Comparison of ENCODE assay signal across 9 mouse cellular contexts in genomic region chr15:9073067-9073608, GRCm38 (mm10). TPM values are rescaled to one million over a fixed set of nuclear protein-coding genes. Genes with fewer than 3 reads are reported as not detected.
A peak's percentile ranks its signal among the peaks of the same experiment; 100 is the strongest.
DNase-seq lines count a peak whose midpoint lies in the region; ATAC-seq lines count a peak whose summit lies in the region.
"Had no signal": no experiment of that assay in that cellular context is flagged by ENCODE, and none has a peak within 500 bp of the region (broad histone marks: within the 10 kb centered on the region; RNA-seq: fewer than 3 reads in every experiment).

No protein-coding gene starts in this region.

- 19% methylated on average over 12 of the region's 12 CpGs for WGBS in heart, embryonic 16.5 days
- WGBS in hindbrain, embryonic 11.5 days: 56% methylated on average over 12 of the region's 12 CpGs
- WGBS in midbrain, embryonic 10.5 days: 61% methylated on average over 12 of the region's 12 CpGs

- no peaks in the 10 kb centered on the region for H3K36me3 ChIP-seq in heart, embryonic 16.5 days (ENCODE audit: control insufficient read depth, insufficient read depth)
- no peaks in the 10 kb centered on the region for H3K36me3 ChIP-seq in hindbrain, embryonic 11.5 days (ENCODE audit: control insufficient read depth, insufficient read depth, low read length)
- no peaks in the 10 kb centered on the region for H3K36me3 ChIP-seq in midbrain, embryonic 10.5 days

- H3K4me1 ChIP-seq in heart, embryonic 16.5 days (ENCODE audit: control insufficient read depth, insufficient read depth, low read length): peaks cover 51% of the 10 kb centered on the region
- peaks cover 2% of the 10 kb centered on the region for H3K4me1 ChIP-seq in hindbrain, embryonic 11.5 days (replicated peaks; ENCODE audit: control insufficient read depth, insufficient read depth, low read length)
- peaks cover 56% of the 10 kb centered on the region for H3K4me1 ChIP-seq in midbrain, embryonic 10.5 days

- no peaks in the 10 kb centered on the region for H3K27me3 ChIP-seq in heart, embryonic 16.5 days (ENCODE audit: control insufficient read depth, insufficient read depth, low read length)
- H3K27me3 ChIP-seq in hindbrain, embryonic 11.5 days (ENCODE audit: control insufficient read depth, insufficient read depth, low read length): no peaks in the 10 kb centered on the region
- no peaks in the 10 kb centered on the region for H3K27me3 ChIP-seq in midbrain, embryonic 10.5 days (ENCODE audit: low read depth, poor library complexity, severe bottlenecking)
- H3K27me3 ChIP-seq: Patski had no signal

- no peak for ATAC-seq in heart, embryonic 16.5 days (replicated peaks; ENCODE audit: extremely low read depth, insufficient read depth, low FRiP score)
- ATAC-seq in hindbrain, embryonic 11.5 days (ENCODE audit: low FRiP score): no peak
- ATAC-seq: Patski had no signal

- no peaks in the 10 kb centered on the region for H3K9me3 ChIP-seq in heart, embryonic 16.5 days (replicated peaks; ENCODE audit: control insufficient read depth, low read length)
- no peaks in the 10 kb centered on the region for H3K9me3 ChIP-seq in hindbrain, embryonic 11.5 days (ENCODE audit: control insufficient read depth, low read length)
- H3K9me3 ChIP-seq in midbrain, embryonic 10.5 days (replicated peaks): no peaks in the 10 kb centered on the region

- peak overlapping the region; percentile 71 for H3K4me2 ChIP-seq in heart, embryonic 16.5 days (ENCODE audit: low read depth, low read length)
- peak overlapping the region; percentile 65; the same call in 1 of the 2 replicates for H3K4me2 ChIP-seq in hindbrain, embryonic 11.5 days (replicated peaks; ENCODE audit: low read depth, low read length)

- H3K27ac ChIP-seq in heart, embryonic 16.5 days (ENCODE audit: low read length): peak overlapping the region; percentile 98
- H3K27ac ChIP-seq in hindbrain, embryonic 11.5 days (ENCODE audit: low read depth, low read length): no peak overlapping the region
- H3K27ac ChIP-seq in midbrain, embryonic 10.5 days (replicated peaks): no peak overlapping the region

- H3K9ac ChIP-seq in heart, embryonic 16.5 days (ENCODE audit: low read length): peak overlapping the region; percentile 97
- no peak overlapping the region for H3K9ac ChIP-seq in hindbrain, embryonic 11.5 days (ENCODE audit: low read depth, low read length)

- H3K4me3 ChIP-seq in heart, embryonic 16.5 days (ENCODE audit: low read length): peak overlapping the region; percentile 97
- peak overlapping the region; percentile 89; the same call in 1 of the 2 replicates for H3K4me3 ChIP-seq in hindbrain, embryonic 11.5 days (ENCODE audit: low read depth, low read length)
- H3K4me3 ChIP-seq in midbrain, embryonic 10.5 days: peak overlapping the region; percentile 97

- no peak for DNase-seq in heart, postnatal 14 days
- peak; percentile 37 for DNase-seq in adrenal gland, postnatal 10 days
- no peak for DNase-seq in hindbrain, embryonic 11.5 days (ENCODE audit: low spot score)
- no peak for DNase-seq in midbrain, embryonic 10.5 days (ENCODE audit: low spot score)
- no peak for DNase-seq in thymus, postnatal 0 days (ENCODE audit: low spot score)
- DNase-seq in layer of hippocampus, postnatal 25 days (ENCODE audit: extremely low spot score in 1 of 2, low spot score in 1 of 2): no peak
- no peak for DNase-seq in thymus, postnatal 36 days

- intact Hi-C loops in heart, postnatal 14 days (cut with DNase I): no loop called here

RNA-seq across cellular contexts. Expression of gene Nadk2, which starts 2.1 kb away (rescaled TPM):
- 41.5 and 45.8 TPM in 2 replicates for polyA plus RNA-seq in heart, embryonic 16.5 days (2015; fragmentation: Nextera tagmentation; extraction: Ambion mirVana)
- 10 to 100 TPM; 43.1 to 44.1 TPM for total RNA-seq in heart, postnatal 14 days (2021)
- 10 to 100 TPM; 74.0 to 74.3 TPM for total RNA-seq in adrenal gland, postnatal 10 days (2021)
- polyA plus RNA-seq in hindbrain, embryonic 11.5 days (2014; fragmentation: Nextera tagmentation; extraction: Ambion mirVana): 32.9 and 38.0 TPM in 2 replicates
- 31.8 and 36.1 TPM in 2 replicates for polyA plus RNA-seq in midbrain, embryonic 10.5 days (2016; fragmentation: Nextera tagmentation; extraction: Ambion mirVana)
- 15.4 and 17.6 TPM in 2 replicates for polyA plus RNA-seq in thymus, postnatal 0 days (2015; fragmentation: Nextera tagmentation; extraction: Ambion mirVana)
- 10 to 100 TPM; 61.0 to 64.9 TPM for total RNA-seq in layer of hippocampus, postnatal 25 days (2021)
